Mouse (Mus musculus) CD4-positive helper T cell, adult 2 months (primary cell): ENCODE results near the gene Scaf11.
"Not testable (repeated sequence)": the region's sequence is repeated elsewhere in the genome, so short reads cannot be mapped to it uniquely, and the experiment has no call there.

Experiments
- DNase-seq: peaks from one replicate; pipeline ENCODE4 v3.0.0-alpha.2; 2012; ENCODE audit warnings: low read depth, missing footprints, low spot score

Scaf11 gene

GRCm38 (mm10) chr15:96460730-96461540 is at the start of gene Scaf11:
TSS of gene Scaf11 (minus strand) at chr15:96460843.
- peak; percentile 97 for DNase-seq

GRCm38 (mm10) chr15:96507097-96507840 is 46.6 kb upstream of the Scaf11 start:
- DNase-seq, result peak; percentile 66

DNA sequence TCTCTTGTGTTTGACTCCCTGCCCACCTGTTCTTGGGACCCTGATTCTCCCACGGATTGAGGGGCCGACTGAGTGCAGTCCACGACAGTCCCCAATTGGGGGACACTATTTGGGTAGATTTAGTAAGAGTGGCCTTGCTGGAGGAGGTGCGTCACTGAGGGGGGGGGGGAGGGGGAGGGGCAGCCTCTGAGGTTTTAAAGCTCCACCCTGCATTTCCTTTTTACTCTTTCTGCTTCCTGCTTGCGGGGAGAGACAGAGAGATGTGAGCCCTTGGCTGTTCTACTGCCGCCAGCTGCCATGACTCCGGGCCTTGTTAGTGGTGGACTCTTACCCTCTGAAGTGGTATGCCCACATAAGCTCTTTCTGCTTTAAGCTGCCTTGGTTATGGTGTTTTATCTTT is 37.0 kb upstream of the Scaf11 start:
- DNase-seq, result peak; percentile 46

GRCm38 (mm10) chr15:96494279-96494678 is 33.6 kb upstream of the Scaf11 start:
- no peak for DNase-seq

DNA sequence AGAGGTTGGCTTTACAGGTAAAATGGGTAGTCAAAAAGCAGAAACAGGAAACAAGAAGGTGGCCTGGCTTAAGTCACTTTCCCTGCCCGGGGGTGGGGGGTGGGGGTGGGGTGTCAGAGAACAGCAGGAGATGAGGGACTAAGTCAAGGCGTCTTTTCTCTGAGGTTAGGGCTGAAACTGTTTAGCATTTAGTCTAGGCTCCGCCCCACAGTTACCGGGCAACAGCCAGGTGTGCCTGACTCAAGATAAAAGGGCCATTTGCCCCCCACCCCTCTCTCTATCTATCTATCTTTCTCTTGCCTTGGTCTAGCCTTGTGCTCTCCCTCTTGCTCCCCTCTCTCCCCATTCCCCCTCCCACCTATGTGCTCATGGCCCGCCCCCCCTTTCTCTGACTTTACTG is 32.9 kb upstream of the Scaf11 start:
- DNase-seq, result no peak

GRCm38 (mm10) chr15:96492919-96493318 is 32.3 kb upstream of the Scaf11 start:
- DNase-seq, result not testable (repeated sequence)

DNA sequence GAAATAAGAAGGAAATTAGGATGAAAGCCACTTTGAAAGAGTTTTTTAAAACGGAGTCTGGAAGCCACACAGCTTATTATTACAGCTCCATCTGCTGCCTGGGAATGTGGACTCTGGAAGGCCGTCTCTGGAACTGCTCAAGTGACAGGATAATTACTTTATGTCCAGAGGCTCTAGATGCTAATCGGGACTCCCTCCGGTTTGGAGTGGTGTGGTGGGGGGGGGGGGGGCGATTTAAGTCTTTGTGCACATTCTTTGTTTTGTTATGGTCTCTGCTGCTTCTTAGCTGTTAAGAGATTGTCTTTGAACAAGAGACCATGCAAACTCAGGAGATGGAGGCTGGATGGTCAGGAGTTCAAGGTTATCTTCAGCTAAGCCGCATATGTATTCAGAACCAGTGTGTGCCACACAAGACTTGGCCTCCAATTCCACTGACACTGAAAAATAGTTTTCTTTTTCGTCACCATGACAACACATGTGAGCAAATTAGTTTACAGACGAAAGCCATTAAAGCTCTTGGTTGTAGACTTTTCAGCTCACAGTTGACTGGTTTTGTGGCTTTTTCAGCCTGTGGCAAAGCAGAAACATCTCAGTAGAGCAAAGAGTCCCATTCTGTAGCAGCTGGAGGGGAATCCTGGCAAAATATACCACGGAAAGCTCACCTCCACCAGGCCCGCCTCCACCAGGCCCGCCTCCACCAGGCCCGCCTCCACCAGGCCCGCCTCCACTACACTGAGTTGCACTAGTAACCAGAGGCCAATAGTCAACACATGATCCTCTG is 31.4 kb upstream of the Scaf11 start:
- DNase-seq, result no peak

GRCm38 (mm10) chr15:96491421-96491820 is 30.8 kb upstream of the Scaf11 start:
- DNase-seq, result no peak

- no peak for DNase-seq
Observed at GRCm38 (mm10) chr15:96490123-96490522, 29.5 kb upstream of the Scaf11 start.

- DNase-seq, result no peak
Observed at GRCm38 (mm10) chr15:96488941-96489786, 28.5 kb upstream of the Scaf11 start.

DNA sequence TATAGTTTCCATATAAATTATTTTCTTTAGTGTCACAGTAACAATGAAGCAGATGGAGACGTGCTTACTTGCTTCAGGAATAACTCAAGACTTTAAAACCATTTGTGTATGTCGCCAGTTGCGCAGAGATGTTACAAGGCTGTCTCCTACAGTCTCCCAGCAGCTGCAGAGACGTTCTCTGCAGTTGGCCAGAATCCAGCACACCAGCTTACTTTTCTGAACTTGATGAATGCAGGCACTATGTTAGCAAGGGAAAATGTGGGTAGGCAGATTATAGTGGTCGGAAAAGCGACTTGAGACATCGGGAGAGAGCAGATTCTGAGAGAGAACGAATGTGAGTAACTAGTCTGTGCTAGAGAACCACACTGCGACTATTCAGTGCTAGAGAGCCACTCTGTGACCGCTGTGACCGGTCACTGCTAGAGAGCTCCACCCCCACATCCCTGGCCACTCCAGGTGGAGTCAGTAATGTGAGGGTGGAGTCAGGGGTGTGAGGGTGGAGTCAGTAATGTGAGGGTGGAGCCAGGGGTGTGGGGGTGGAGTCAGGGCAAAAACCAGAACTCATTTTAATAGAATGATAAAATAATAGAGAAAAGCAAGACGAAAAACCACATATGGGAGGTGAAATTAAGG is 26.5 kb upstream of the Scaf11 start:
- no peak for DNase-seq

- DNase-seq, result no peak
Observed at GRCm38 (mm10) chr15:96480822-96481221, 20.2 kb upstream of the Scaf11 start.

DNA sequence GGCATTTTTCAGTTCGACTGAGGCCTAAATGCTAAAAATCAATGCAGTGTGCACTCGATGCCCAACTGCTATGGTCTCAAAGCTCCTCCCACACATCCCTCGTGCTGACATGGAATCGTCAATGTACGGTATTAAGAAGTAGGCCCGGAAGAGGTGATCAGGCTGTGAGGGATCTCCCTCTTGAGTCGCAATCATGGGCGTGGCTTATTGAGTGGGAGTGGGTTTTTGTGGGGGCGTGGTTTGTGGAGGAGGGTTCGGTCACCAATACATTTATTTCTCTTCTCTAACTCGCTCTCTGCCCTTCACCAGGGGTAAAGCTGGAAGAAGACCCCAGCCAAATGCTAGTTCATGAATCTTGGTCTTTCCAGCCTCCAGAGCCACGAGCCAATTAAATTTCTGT is 17.4 kb upstream of the Scaf11 start:
- DNase-seq, result no peak

GRCm38 (mm10) chr15:96476359-96476758 is 15.7 kb upstream of the Scaf11 start:
- DNase-seq, result peak; percentile 71

GRCm38 (mm10) chr15:96475571-96475972 is 14.9 kb upstream of the Scaf11 start:
- no peak for DNase-seq

- no peak for DNase-seq
Observed at GRCm38 (mm10) chr15:96474325-96474955, 13.8 kb upstream of the Scaf11 start.

GRCm38 (mm10) chr15:96473920-96474319 is 13.3 kb upstream of the Scaf11 start:
- no peak for DNase-seq

DNA sequence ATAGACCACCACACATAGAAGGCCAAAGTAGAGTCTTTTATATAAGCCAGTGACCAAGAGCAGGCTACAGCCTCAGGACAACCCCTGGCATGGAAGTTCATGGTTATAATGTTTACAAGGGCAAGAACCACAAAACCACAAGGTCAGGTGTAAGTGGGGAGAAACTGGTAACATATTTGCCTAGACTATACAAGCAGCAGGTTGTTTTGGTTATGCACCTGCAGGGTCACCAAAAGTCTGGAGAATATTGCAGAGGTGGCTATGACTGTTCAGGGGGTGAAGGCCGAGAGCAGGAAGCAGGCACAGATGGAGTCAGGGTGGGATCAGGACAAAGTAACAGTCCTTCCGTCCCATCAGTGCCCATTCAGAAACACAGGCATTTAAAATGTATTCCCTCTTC is 7.7 kb upstream of the Scaf11 start:
- DNase-seq, result no peak

DNA sequence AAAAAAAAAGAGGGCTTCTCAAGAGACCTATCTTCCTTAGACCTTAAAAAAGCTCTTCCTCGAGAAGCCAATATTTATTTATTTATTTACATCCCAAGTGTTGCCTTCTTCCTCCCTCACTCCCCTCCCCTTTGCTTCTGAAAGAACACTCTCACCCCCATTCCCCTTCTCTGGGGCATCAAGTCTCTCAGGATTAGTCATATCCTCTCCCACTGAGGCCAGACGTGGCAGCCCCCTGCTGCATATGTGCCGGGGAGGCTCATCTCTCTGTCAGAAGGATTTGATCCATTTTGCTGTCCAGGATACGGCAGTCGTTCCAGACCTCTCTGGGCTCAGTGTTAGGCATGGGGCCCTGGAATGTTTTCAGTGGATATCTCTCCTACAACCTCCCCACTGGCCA is 7.2 kb upstream of the Scaf11 start:
- no peak for DNase-seq

- no peak for DNase-seq
Observed at GRCm38 (mm10) chr15:96466362-96466903, 5.8 kb upstream of the Scaf11 start.
